Mouse (Mus musculus): ENCODE measurements at regions not wholly inside any gene's neighbourhood (a gene's known extent, or its start where the extent isn't known, plus 50 kb on each side); places are given as distances from the start of the nearest gene placed in this dataset.

GRCm38 (mm10) chr9:81140158-81140557, 493.5 kb downstream of the Htr1b start:
- DNase-seq (ENCODE audit: extremely low read depth, low read depth, low spot score), result no peak

- DNase-seq (ENCODE audit: extremely low read depth, low read depth, low spot score), result peak; percentile 87
Observed at GRCm38 (mm10) chr9:81136366-81136765, 497.3 kb downstream of the Htr1b start.

- no peak for DNase-seq (ENCODE audit: extremely low read depth, low read depth, low spot score)
Observed at GRCm38 (mm10) chr9:81113044-81113443, 520.6 kb downstream of the Htr1b start.

GRCm38 (mm10) chr9:81073248-81073647, 560.4 kb downstream of the Htr1b start:
- no peak for DNase-seq (ENCODE audit: extremely low read depth, low read depth, low spot score)

GRCm38 (mm10) chr9:81042521-81042920, 577.2 kb upstream of the Impg1 start:
- no peak for DNase-seq (ENCODE audit: extremely low read depth, low read depth, low spot score)

GRCm38 (mm10) chr9:81041967-81042366, 576.7 kb upstream of the Impg1 start:
- no peak for DNase-seq (ENCODE audit: extremely low read depth, low read depth, low spot score)

Data from fat pad, adult 2 months (tissue).